Mouse (Mus musculus) CH12.LX (cell line): ENCODE measurements at regions not wholly inside any gene's neighbourhood (a gene's known extent, or its start where the extent isn't known, plus 50 kb on each side); places are given as distances from the start of the nearest gene placed in this dataset.

ENCODE experiments used
- CHD1 ChIP-seq: IDR thresholded peaks from 2 replicates; pipeline ENCODE4 v1.6.1; 2012; ENCODE audit warnings: low read depth, low read length, improper control_type of control experiment, inconsistent platforms
- CTCF ChIP-seq, 2 experiments: IDR thresholded peaks in 1 of 2; conservative IDR thresholded peaks in 1 of 2; 2 replicates each; pipeline ENCODE4 v1.5.1; 2011 to 2012; ENCODE audit warnings: low read depth in 2 of 2, low read length in 2 of 2, improper control_type of control experiment in 1 of 2, inconsistent platforms in 1 of 2, mild to moderate bottlenecking in 1 of 2, moderate library complexity in 1 of 2
- GABPA ChIP-seq: IDR thresholded peaks from 2 replicates; pipeline ENCODE4 v1.6.1; 2012; ENCODE audit warnings: low read depth, low read length, improper control_type of control experiment, inconsistent platforms; ENCODE audit not compliant: insufficient replicate concordance
- NELFE ChIP-seq: IDR thresholded peaks from 2 replicates; pipeline ENCODE4 v1.6.1; 2011; ENCODE audit warnings: low read depth, low read length, improper control_type of control experiment
- POLR2A ChIP-seq: IDR thresholded peaks from 2 replicates; pipeline ENCODE4 v1.6.1; 2011; ENCODE audit warnings: low read depth, mild to moderate bottlenecking, improper control_type of control experiment, low read length
- POLR2AphosphoS2 ChIP-seq: IDR thresholded peaks from 2 replicates; pipeline ENCODE4 v1.6.1; 2011; ENCODE audit warnings: low read depth, low read length, improper control_type of control experiment
- RAD21 ChIP-seq: IDR thresholded peaks from 2 replicates; pipeline ENCODE4 v1.6.1; 2011; ENCODE audit warnings: low read depth, mild to moderate bottlenecking, low read length, improper control_type of control experiment, moderate library complexity
- TCF12 ChIP-seq: IDR thresholded peaks from 2 replicates; pipeline ENCODE4 v1.6.1; 2014; ENCODE audit warnings: low read depth, mild to moderate bottlenecking, inconsistent platforms, low read length, improper control_type of control experiment
- ZKSCAN1 ChIP-seq: IDR thresholded peaks from 2 replicates; pipeline ENCODE4 v1.6.1; 2012; ENCODE audit warnings: low read depth, inconsistent platforms, low read length, improper control_type of control experiment, borderline replicate concordance

DNA sequence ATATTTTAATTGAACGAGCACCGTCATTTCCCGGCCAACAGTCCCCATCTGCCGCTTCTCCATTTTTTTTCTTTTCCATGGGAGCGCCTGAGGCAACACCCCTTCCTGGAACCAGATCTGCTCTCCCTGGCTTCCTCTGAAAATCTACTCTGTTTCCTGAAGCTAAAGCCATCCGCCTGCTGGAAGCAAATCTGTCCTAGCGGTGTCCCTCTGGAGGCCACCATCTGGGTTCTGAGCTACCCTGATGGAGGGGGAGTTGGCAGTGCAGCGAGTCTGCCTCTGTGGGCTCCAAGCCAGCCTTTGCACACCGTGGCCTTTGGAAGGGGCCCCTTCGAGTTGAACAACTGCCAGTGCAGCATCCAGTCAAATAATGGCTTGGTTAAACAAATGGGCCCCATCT lies 83.8 kb downstream of the Suds3 start:
- no peak for TF ChIP-seq CTCF (conservative IDR thresholded peaks at IDR 0.05 in 1 of 2, IDR thresholded peaks at IDR 0.05 in 1 of 2; ENCODE audit: low read depth in 2 of 2, low read length in 2 of 2)
- no peak for TF ChIP-seq POLR2A
- no peak for TF ChIP-seq CHD1
- TF ChIP-seq NELFE: no peak
- no peak for TF ChIP-seq ZKSCAN1
- TF ChIP-seq RAD21: no peak
- TF ChIP-seq GABPA: no peak
- TF ChIP-seq POLR2AphosphoS2: no peak
- TF ChIP-seq TCF12: no peak
